Mouse (Mus musculus) stomach, embryonic 14.5 days (tissue): ENCODE results near the gene Cbr2. TPM values are rescaled to one million over a fixed set of nuclear protein-coding genes. Genes with fewer than 3 reads are reported as not detected.

Source experiments
- ATAC-seq: fragments of 200-750 bp; cut with Nextera tagmentation; 2 replicates; pipeline ENCODE4 v1.8.0; 2017; ENCODE audit warnings: low read depth, moderate TSS enrichment; ENCODE audit not compliant: insufficient number of reproducible peaks, insufficient read depth, low FRiP score
- H3K27ac ChIP-seq: fragments of 300-500 bp; sonication (generic); 2 replicates; pipeline ENCODE4 v1.5.1; 2014; ENCODE audit warnings: mild to moderate bottlenecking, low read length, moderate library complexity, mixed read lengths
- H3K27me3 ChIP-seq: fragments of 300-500 bp; sonication (generic); 2 replicates; pipeline ENCODE4 v1.6.1; 2014; ENCODE audit warnings: low read length, control low read depth, mixed read lengths; ENCODE audit not compliant: control insufficient read depth, insufficient read depth
- H3K36me3 ChIP-seq: fragments of 300-500 bp; sonication (generic); 2 replicates; pipeline ENCODE4 v1.6.1; 2014; ENCODE audit warnings: mild to moderate bottlenecking, control low read depth, low read length, moderate library complexity, mixed read lengths; ENCODE audit not compliant: control insufficient read depth, insufficient read depth
- H3K4me1 ChIP-seq: fragments of 300-500 bp; sonication (generic); 2 replicates; pipeline ENCODE4 v1.6.1; 2014; ENCODE audit warnings: low read length, control low read depth, mixed read lengths; ENCODE audit not compliant: control insufficient read depth, insufficient read depth
- H3K4me2 ChIP-seq: fragments of 300-500 bp; sonication (generic); replicated peaks from 2 replicates; pipeline ENCODE4 v1.6.1; 2014; ENCODE audit warnings: low read depth, low read length, control low read depth
- H3K4me3 ChIP-seq: fragments of 300-500 bp; sonication (generic); 2 replicates; pipeline ENCODE4 v1.5.1; 2014; ENCODE audit warnings: low read depth, low read length, control low read depth
- H3K9ac ChIP-seq: fragments of 300-500 bp; sonication (generic); replicated peaks from 2 replicates; pipeline ENCODE4 v1.6.1; 2014; ENCODE audit warnings: low read depth, mild to moderate bottlenecking, control low read depth, low read length, moderate library complexity, mixed read lengths
- H3K9me3 ChIP-seq: fragments of 300-500 bp; sonication (generic); 2 replicates; pipeline ENCODE4 v1.6.1; 2016; ENCODE audit warnings: low read depth, low read length, control low read depth; ENCODE audit not compliant: control insufficient read depth
- WGBS: fragments of 180-500 bp; shearing (Covaris S2); extraction: QIAGEN DNeasy Blood & Tissue Kit; methylation state at CpG from one replicate; pipeline ENCODE4 v1.1.7; 2014; 5-methylcytosine and 5-hydroxymethylcytosine counted together
- polyA plus RNA-seq: library from polyadenylated mRNA; unstranded; fragments of >200 nt; fragmentation: Nextera tagmentation; extraction: Ambion mirVana; gene quantifications from 2 replicates; pipeline ENCODE4 v1.2.1, GENCODE M21; 2014

The Cbr2 gene
- polyA plus RNA-seq, 1 experiment from 2014 or later: 36.9 TPM

DNA sequence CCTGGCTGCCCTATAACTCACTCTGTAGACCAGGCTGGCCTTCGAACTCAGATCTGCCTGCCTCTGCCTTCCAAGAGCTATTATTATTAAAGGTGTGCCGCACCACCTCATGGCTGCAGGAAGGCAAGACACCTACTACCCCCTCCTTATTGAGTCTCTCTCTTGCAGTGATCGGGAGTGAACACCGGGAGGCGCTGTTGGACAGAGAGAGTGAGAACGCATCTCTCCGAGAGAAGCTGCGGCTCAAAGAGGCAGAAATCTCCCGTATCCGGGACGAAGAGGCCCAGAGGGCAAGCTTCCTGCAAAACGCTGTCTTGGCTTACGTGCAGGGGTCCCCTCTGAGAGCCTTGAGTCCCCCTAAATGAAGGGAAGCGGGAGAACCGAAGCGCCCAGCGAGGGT lies 11.5 kb downstream of the Cbr2 start:
- peak overlapping the region; percentile 33; the same call in 1 of the 2 replicates for H3K9ac ChIP-seq
- H3K9me3 ChIP-seq: no peaks in the 10 kb centered on the region
- H3K4me2 ChIP-seq: peak overlapping the region; percentile 91
- peak overlapping the region; percentile 51 for H3K4me3 ChIP-seq
- no peak overlapping the region for H3K27ac ChIP-seq
- ATAC-seq: no peak
- peaks cover 20% of the 10 kb centered on the region for H3K36me3 ChIP-seq
- H3K27me3 ChIP-seq: no peaks in the 10 kb centered on the region
- H3K4me1 ChIP-seq: peaks cover 6% of the 10 kb centered on the region
- WGBS: 10% methylated on average over 17 of the region's 17 CpGs

DNA sequence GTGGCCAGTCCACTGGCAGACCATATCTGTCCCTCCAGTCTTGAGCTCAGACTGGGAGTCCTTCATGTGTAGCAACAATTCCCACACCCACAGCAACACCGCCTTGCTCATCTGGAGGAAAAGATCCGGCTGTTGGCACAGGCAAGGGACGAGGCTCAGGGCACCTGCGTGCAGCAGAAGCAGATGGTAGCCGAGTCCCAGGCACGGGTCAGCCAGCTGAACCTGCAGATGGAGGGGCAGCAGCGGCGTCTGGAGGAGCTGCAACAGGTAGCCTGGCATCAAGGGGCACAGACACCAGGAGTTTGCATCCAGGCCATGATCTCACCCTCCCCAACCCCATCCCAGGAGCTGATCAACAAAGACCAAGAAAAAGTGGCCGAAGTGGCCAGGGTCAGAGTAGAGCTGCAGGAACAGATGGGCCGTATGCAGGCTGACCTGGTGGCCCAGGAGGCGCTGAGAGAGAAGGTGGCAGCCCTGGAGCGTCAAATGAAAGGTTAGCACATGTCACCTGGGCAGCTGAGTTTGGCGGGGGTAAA lies 12.0 kb downstream of the Cbr2 start:
- H3K36me3 ChIP-seq: peaks cover 20% of the 10 kb centered on the region
- no peak overlapping the region for H3K27ac ChIP-seq
- H3K9me3 ChIP-seq: no peaks in the 10 kb centered on the region
- no peak overlapping the region for H3K9ac ChIP-seq
- H3K4me3 ChIP-seq: no peak overlapping the region
- no peak overlapping the region for H3K4me2 ChIP-seq
- ATAC-seq: no peak
- peaks cover 10% of the 10 kb centered on the region for H3K4me1 ChIP-seq
- H3K27me3 ChIP-seq: no peaks in the 10 kb centered on the region
- 91% methylated on average over 13 of the region's 13 CpGs for WGBS

DNA sequence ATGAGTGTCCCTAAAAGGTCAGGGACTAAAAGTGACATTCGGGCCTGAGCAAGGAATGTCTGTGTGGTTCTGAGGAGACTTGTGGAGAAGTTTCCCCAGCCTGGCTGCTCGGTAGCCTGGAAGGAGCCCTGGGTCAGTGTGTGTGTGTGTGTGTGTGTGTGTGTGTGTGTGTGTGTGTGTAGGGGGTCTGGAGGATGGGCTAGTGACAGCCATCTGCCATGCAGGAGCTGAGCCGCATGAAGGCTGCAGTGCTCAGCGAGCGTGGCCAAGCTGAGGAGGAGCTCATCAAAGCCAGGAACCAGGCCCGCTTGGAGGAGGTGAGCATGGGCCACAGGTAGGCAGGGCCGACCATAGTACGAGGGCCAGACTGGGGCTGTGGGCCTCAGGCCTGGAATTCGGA lies 12.7 kb downstream of the Cbr2 start:
- Histone ChIP-seq H3K9ac (no peak overlapping the region), H3K4me1 (peaks cover 16% of the 10 kb centered on the region), H3K27me3 (no peaks in the 10 kb centered on the region), H3K27ac (no peak overlapping the region), H3K4me2 (no peak overlapping the region), H3K9me3 (no peaks in the 10 kb centered on the region), H3K36me3 (peaks cover 20% of the 10 kb centered on the region), H3K4me3 (no peak overlapping the region)
- ATAC-seq: no peak
- WGBS: 91% methylated on average over 9 of the region's 9 CpGs

DNA sequence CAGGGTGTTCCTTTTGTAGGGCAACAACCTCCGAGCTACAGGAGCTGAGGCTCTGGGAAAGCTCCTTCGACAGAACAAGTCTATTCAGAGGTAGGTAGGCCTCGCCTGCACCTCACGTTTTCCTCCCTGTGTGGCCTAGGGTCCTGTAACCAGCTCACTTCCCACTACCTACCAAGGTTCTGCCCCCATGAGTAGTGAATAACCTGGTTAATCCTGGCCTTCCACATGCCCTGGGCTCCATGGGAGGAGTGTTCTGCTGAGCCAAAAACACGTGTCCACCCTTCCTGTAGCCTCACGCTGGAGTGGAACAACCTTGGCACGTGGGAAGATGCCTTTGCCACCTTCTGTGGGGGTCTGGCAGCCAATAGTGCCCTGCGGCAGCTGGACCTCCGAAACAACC lies 16.8 kb downstream of the Cbr2 start:
- Histone ChIP-seq H3K4me2 (no peak overlapping the region), H3K27ac (no peak overlapping the region), H3K27me3 (no peaks in the 10 kb centered on the region), H3K4me3 (no peak overlapping the region), H3K4me1 (peaks cover 11% of the 10 kb centered on the region), H3K9me3 (no peaks in the 10 kb centered on the region), H3K9ac (no peak overlapping the region), H3K36me3 (peaks cover 20% of the 10 kb centered on the region)
- no peak for ATAC-seq
- 91% methylated on average over 9 of the region's 9 CpGs for WGBS

DNA sequence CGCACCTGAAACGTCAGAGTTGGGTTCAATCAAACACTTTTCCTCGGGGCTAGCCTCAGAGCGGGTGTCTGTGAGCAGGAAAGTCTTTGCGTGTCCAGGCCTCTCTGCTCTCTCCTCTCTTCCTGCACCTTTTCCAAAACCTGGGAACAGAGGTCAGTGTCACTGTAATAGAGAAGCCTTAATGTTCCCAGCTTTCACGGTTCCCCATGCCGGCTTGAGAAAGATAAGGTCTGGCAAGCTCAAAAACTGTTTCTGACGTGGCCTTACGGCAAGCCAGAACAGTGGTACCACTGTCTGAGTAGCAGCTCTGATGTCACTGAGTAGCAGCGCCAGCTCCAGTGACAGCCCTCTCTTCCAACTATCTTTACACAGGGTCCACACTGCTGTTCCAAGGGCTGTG lies 17.4 kb downstream of the Cbr2 start:
- no peak for ATAC-seq
- no peaks in the 10 kb centered on the region for H3K27me3 ChIP-seq
- H3K36me3 ChIP-seq: peaks cover 18% of the 10 kb centered on the region
- no peak overlapping the region for H3K27ac ChIP-seq
- peaks cover 13% of the 10 kb centered on the region for H3K4me1 ChIP-seq
- peak overlapping the region; percentile 60 for H3K4me3 ChIP-seq
- no peaks in the 10 kb centered on the region for H3K9me3 ChIP-seq
- H3K9ac ChIP-seq: peak overlapping the region; percentile 54; the same call in 1 of the 2 replicates
- WGBS: 50% methylated on average over 10 of the region's 10 CpGs
- peak overlapping the region; percentile 94 for H3K4me2 ChIP-seq

DNA sequence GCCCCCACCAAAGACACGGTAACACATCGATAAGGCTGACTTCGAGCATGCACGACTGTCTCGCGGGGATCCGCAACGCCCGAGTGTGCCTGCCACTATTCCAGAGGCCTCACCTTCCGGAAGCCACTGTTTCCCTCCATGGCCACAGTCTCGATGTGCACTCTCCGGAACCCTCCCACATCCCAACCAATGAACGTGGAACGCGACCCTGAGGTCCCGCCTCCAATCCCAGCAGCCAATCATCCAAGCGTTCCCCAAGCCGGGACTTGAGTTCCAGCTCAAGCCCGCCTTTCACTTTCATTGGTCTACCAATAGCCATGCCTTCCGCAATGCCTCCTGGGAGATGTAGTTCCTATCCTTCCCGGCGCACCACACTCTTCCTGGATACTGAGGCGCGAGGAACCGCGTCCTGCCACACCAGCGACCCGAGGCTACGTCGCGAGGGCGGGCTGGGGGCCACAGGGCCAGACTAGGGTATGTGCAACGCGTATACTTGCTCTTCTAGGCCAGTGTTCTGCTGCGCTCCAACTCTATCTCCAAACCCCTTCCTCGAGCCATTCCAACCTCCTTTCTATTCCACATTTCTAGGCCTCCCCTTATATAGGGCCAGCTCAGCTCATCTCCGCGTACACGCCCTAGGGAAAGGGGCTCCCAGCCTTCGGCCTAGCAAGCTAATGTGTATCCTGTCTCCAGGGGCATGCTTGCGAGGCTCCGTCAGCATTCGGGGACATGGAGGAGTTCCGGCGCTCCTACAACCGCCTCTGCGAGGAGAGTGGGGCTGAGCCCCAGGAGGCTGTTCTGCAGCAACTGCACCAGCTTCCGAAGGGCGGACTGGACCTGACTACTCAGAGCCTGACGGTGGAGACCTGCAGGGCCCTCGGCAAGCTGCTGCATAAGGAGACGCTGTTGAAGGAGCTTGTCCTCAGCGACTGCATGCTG lies 18.1 kb downstream of the Cbr2 start, which contains the start of the genes Cenpx and Lrrc45:
TSS of gene Cenpx (minus strand) at position 159 of the 939 bp plus-strand sequence.
TSS of gene Lrrc45 (plus strand) at position 346 of the 939 bp plus-strand sequence.
- H3K4me3 ChIP-seq: peak within 1 kb of the TSS; percentile 60
- H3K4me1 ChIP-seq: peaks cover 17% of the 10 kb centered on the region
- H3K27ac ChIP-seq: peak within 1 kb of the TSS; percentile 73
- WGBS: 4% methylated on average over 53 of the region's 53 CpGs
- H3K9me3 ChIP-seq: no peaks in the 10 kb centered on the region
- H3K27me3 ChIP-seq: no peaks in the 10 kb centered on the region
- ATAC-seq: peak; percentile 97
- H3K4me2 ChIP-seq: peak within 1 kb of the TSS; percentile 94
- peaks cover 19% of the 10 kb centered on the region for H3K36me3 ChIP-seq
- H3K9ac ChIP-seq: peak within 1 kb of the TSS; percentile 54

DNA sequence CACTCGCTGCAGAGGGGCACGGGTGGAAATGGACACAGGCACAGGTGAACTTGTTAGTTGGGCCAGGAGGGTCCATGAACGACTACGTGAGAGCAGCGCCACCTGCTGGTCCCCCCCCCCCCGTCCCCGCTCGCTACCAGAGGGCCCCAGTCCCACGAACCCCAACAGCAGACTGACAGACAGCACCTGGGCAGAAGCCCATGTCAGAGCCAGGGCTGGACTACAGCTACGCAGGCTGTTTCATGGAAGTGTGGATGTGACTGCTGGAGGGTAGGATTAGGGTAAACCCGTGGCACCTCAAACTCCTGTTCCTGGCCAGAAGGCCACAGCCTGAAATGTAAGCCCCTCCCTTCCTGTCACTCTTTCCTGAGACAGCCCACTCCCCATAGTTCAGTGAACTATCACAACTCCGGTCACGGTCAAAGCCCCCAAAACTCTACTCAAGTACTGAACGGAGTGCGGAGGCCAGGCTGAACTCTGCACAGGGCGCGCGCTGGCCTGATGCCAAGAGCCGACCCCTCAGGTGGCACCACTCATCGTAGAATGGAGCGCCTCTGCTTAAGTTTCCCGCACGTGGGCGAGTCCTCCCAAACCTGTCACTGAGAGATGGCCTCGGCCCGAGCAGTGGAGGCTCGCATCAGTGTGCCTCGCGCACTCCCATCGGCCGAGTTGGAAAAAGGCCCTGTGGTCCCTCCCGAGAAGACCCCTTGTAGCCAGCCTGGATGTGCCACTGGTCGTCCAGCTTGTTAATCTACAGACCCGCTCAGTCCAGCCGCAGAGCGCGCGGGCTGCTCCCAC lies 18.9 kb downstream of the Cbr2 start:
- Histone ChIP-seq H3K4me2 (peak overlapping the region; percentile 94), H3K9ac (peak overlapping the region; percentile 47), H3K27me3 (no peaks in the 10 kb centered on the region), H3K27ac (peak overlapping the region; percentile 73), H3K36me3 (peaks cover 11% of the 10 kb centered on the region), H3K9me3 (no peaks in the 10 kb centered on the region), H3K4me3 (peak overlapping the region; percentile 60), H3K4me1 (peaks cover 21% of the 10 kb centered on the region)
- WGBS: under 1% methylated on average over 38 of the region's 38 CpGs
- peak; percentile 26 for ATAC-seq
